ENCODE assay signal across 15 mouse cellular contexts in genomic region chr4:95896571-95896970, GRCm38 (mm10).
DNase-seq lines count a peak whose midpoint lies in the region; ATAC-seq and TF ChIP-seq lines count a peak whose summit lies in the region.
"Had no signal": no experiment of that assay in that cellular context is flagged by ENCODE, and none has a peak within 500 bp of the region (broad histone marks: within the 10 kb centered on the region; RNA-seq: fewer than 3 reads in every experiment).

No protein-coding gene starts in this region.

- H3K4me3 ChIP-seq in heart, embryonic 13.5 days: no peak overlapping the region
- no peak overlapping the region for H3K4me3 ChIP-seq in neural tube, embryonic 15.5 days (replicated peaks)
- H3K4me3 ChIP-seq in embryonic facial prominence, embryonic 12.5 days: no peak overlapping the region
- no peak overlapping the region for H3K4me3 ChIP-seq in kidney, adult 2 months (ENCODE audit: insufficient read depth, low read depth, low read length)

- no peak for TF ChIP-seq CTCF in kidney, adult 2 months (conservative IDR thresholded peaks at IDR 0.05; ENCODE audit: insufficient read depth, insufficient read length, low read depth, low read length)

- no peak overlapping the region for H3K4me2 ChIP-seq in heart, embryonic 13.5 days
- H3K4me2 ChIP-seq in neural tube, embryonic 15.5 days: no peak overlapping the region
- no peak overlapping the region for H3K4me2 ChIP-seq in embryonic facial prominence, embryonic 12.5 days (replicated peaks)
- H3K4me2 ChIP-seq: liver, embryonic 11.5 days had no signal

- no peaks in the 10 kb centered on the region for H3K27me3 ChIP-seq in heart, embryonic 13.5 days (replicated peaks)
- no peaks in the 10 kb centered on the region for H3K27me3 ChIP-seq in neural tube, embryonic 15.5 days (replicated peaks)
- H3K27me3 ChIP-seq in embryonic facial prominence, embryonic 12.5 days: no peaks in the 10 kb centered on the region
- H3K27me3 ChIP-seq in kidney, adult 2 months (replicated peaks; ENCODE audit: control insufficient read depth, insufficient read depth, low read length): no peaks in the 10 kb centered on the region

- 0 out of 2 replicates have a peak overlapping the region, but pooled peaks have one; percentile 28 for H3K27ac ChIP-seq in heart, embryonic 13.5 days (replicated peaks)
- H3K27ac ChIP-seq in neural tube, embryonic 15.5 days (replicated peaks): no peak overlapping the region
- peak overlapping the region; percentile 86 for H3K27ac ChIP-seq in embryonic facial prominence, embryonic 12.5 days
- H3K27ac ChIP-seq in kidney, adult 2 months (ENCODE audit: insufficient read depth, low read depth, low read length): no peak overlapping the region

- intact Hi-C loops in heart, postnatal 36 days (cut with DNase I): no loop called here

- H3K9me3 ChIP-seq in heart, embryonic 13.5 days: no peaks in the 10 kb centered on the region
- H3K9me3 ChIP-seq in neural tube, embryonic 15.5 days (replicated peaks): no peaks in the 10 kb centered on the region
- H3K9me3 ChIP-seq in embryonic facial prominence, embryonic 12.5 days: no peaks in the 10 kb centered on the region

- no peak for TF ChIP-seq POLR2A in kidney, adult 2 months (IDR thresholded peaks at IDR 0.05; ENCODE audit: low read depth, low read length)

- no peak for ATAC-seq in heart, embryonic 13.5 days (ENCODE audit: extremely low read depth, insufficient number of reproducible peaks, low FRiP score, low TSS enrichment)
- ATAC-seq in neural tube, embryonic 15.5 days (ENCODE audit: low FRiP score): no peak
- ATAC-seq in embryonic facial prominence, embryonic 12.5 days (ENCODE audit: insufficient number of reproducible peaks, insufficient read depth, low FRiP score, low TSS enrichment): no peak
- no peak for ATAC-seq in inflammation-experienced regulatory T-cells, adult 6 months
- ATAC-seq: activated CD4-positive, CD25-positive, alpha-beta regulatory T cell, adult 4 months had no signal

- peaks cover 46% of the 10 kb centered on the region for H3K4me1 ChIP-seq in heart, embryonic 13.5 days
- peaks cover 8% of the 10 kb centered on the region for H3K4me1 ChIP-seq in neural tube, embryonic 15.5 days
- peaks cover 55% of the 10 kb centered on the region for H3K4me1 ChIP-seq in embryonic facial prominence, embryonic 12.5 days
- H3K4me1 ChIP-seq in kidney, adult 2 months (ENCODE audit: control insufficient read depth, insufficient read depth, low read length): no peaks in the 10 kb centered on the region

- H3K9ac ChIP-seq in heart, embryonic 13.5 days: no peak overlapping the region
- H3K9ac ChIP-seq in neural tube, embryonic 15.5 days (replicated peaks): no peak overlapping the region
- H3K9ac ChIP-seq in embryonic facial prominence, embryonic 12.5 days: no peak overlapping the region

- 33% methylated on average over 5 of the region's 5 CpGs for WGBS in heart, embryonic 13.5 days
- WGBS in neural tube, embryonic 15.5 days: 52% methylated on average over 5 of the region's 5 CpGs
- WGBS in embryonic facial prominence, embryonic 12.5 days: 9% methylated on average over 5 of the region's 5 CpGs
- 68% methylated on average over 5 of the region's 5 CpGs for WGBS in kidney, adult 2 months

- no peak for DNase-seq in heart, postnatal 36 days
- DNase-seq in neural tube, embryonic 10.5 days (ENCODE audit: extremely low spot score, low spot score): peak; percentile 36
- DNase-seq in mesoderm, embryonic 11.5 days (ENCODE audit: low read depth, low spot score): peak; percentile 74
- no peak for DNase-seq in kidney, adult 2 months
- DNase-seq: cerebellum, postnatal 14 days; gastrocnemius, postnatal 25 days; kidney, adult 8-10 months; layer of hippocampus, adult 9-11 months; thymus, postnatal 25 days had no signal

- no peaks in the 10 kb centered on the region for H3K36me3 ChIP-seq in heart, embryonic 13.5 days
- no peaks in the 10 kb centered on the region for H3K36me3 ChIP-seq in neural tube, embryonic 15.5 days
- H3K36me3 ChIP-seq in embryonic facial prominence, embryonic 12.5 days: no peaks in the 10 kb centered on the region
- no peaks in the 10 kb centered on the region; the same call in 1 of the 2 replicates for H3K36me3 ChIP-seq in kidney, adult 2 months (ENCODE audit: control insufficient read depth, insufficient read depth, low read length)

Comparison
In these comparisons a context has a peak if more than half of its experiments do, and no peak if none do; other contexts are left out.
1. H3K27ac ChIP-seq: peak in heart, embryonic 13.5 days (single experiment) and embryonic facial prominence, embryonic 12.5 days (single experiment); none in neural tube, embryonic 15.5 days (single experiment) and kidney, adult 2 months (single experiment).
2. DNase-seq: peak in neural tube, embryonic 10.5 days (single experiment) and mesoderm, embryonic 11.5 days (single experiment); none in heart, postnatal 36 days (0 of 2) and kidney, adult 2 months (single experiment).